Mouse (Mus musculus) embryonic facial prominence, embryonic 14.5 days (tissue): ENCODE measurements at regions not wholly inside any gene's neighbourhood (a gene's known extent, or its start where the extent isn't known, plus 50 kb on each side); places are given as distances from the start of the nearest gene placed in this dataset.
A peak's percentile ranks its signal among the peaks of the same experiment; 100 is the strongest.

Experiments
- ATAC-seq: fragments of 200-750 bp; cut with Nextera tagmentation; 2 replicates; pipeline ENCODE4 v1.8.0; 2017; ENCODE audit warnings: low read depth, moderate number of reproducible peaks, moderate TSS enrichment
- DNase-seq: peaks from one replicate; pipeline ENCODE4 v3.0.0-alpha.2; 2015; ENCODE audit warnings: low spot score
- H3K27ac ChIP-seq: fragments of 300-500 bp; sonication (generic); replicated peaks from 2 replicates; pipeline ENCODE4 v1.5.1; 2014; ENCODE audit warnings: low read depth, mild to moderate bottlenecking, low read length, moderate library complexity
- H3K27me3 ChIP-seq: fragments of 300-500 bp; sonication (generic); replicated peaks from 2 replicates; pipeline ENCODE4 v1.6.1; 2014; ENCODE audit warnings: low read length; ENCODE audit not compliant: control insufficient read depth, insufficient read depth
- H3K36me3 ChIP-seq: fragments of 300-500 bp; sonication (generic); 2 replicates; pipeline ENCODE4 v1.6.1; 2014; ENCODE audit warnings: low read length, mixed read lengths; ENCODE audit not compliant: control insufficient read depth, insufficient read depth
- H3K4me1 ChIP-seq: fragments of 300-500 bp; sonication (generic); 2 replicates; pipeline ENCODE4 v1.6.1; 2014; ENCODE audit warnings: antibody characterized with exemption, low read length; ENCODE audit not compliant: control insufficient read depth, insufficient read depth
- H3K4me2 ChIP-seq: fragments of 300-500 bp; sonication (generic); 2 replicates; pipeline ENCODE4 v1.6.1; 2014; ENCODE audit warnings: low read depth, mild to moderate bottlenecking, low read length, moderate library complexity, mixed read lengths
- H3K4me3 ChIP-seq: fragments of 300-500 bp; sonication (generic); 2 replicates; pipeline ENCODE4 v1.5.1; 2014; ENCODE audit warnings: low read depth, mild to moderate bottlenecking, low read length
- H3K9ac ChIP-seq: fragments of 300-500 bp; sonication (generic); 2 replicates; pipeline ENCODE4 v1.6.1; 2014; ENCODE audit warnings: low read depth, mild to moderate bottlenecking, low read length, moderate library complexity, mixed read lengths
- H3K9me3 ChIP-seq: fragments of 300-500 bp; sonication (generic); 2 replicates; pipeline ENCODE4 v1.6.1; 2016; ENCODE audit warnings: low read length; ENCODE audit not compliant: control insufficient read depth
- WGBS: fragments of 180-500 bp; shearing (Covaris S2); extraction: QIAGEN DNeasy Blood & Tissue Kit; methylation state at CpG from one replicate; pipeline ENCODE4 v1.1.7; 2014; 5-methylcytosine and 5-hydroxymethylcytosine counted together

DNA sequence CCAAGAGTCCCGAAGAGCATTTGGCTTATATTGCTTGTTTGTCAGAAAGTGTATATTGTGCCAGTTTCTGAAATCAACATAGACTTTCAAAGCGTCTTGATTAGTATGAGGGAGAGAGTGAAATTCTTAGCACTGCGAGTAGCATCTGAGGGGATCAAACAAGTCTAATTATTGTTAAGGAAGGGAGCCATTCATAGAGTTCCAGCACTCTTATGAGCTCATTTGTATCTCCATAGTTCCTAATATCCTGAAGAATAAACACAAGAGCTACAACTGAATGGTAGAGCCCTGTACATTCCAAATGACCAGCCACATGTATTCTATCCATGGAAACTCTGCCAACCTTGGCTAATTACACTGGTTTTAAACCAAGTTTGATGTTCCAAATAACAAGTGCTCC, 90.2 kb upstream of the Cntn6 start:
- Histone ChIP-seq H3K4me2 (no peak overlapping the region), H3K9ac (no peak overlapping the region), H3K4me3 (no peak overlapping the region), H3K36me3 (no peaks in the 10 kb centered on the region), H3K27me3 (no peaks in the 10 kb centered on the region), H3K4me1 (no peaks in the 10 kb centered on the region), H3K27ac (no peak overlapping the region), H3K9me3 (no peaks in the 10 kb centered on the region)
- ATAC-seq: no peak
- WGBS: 83% methylated on average over 3 of the region's 3 CpGs
- no peak for DNase-seq

DNA sequence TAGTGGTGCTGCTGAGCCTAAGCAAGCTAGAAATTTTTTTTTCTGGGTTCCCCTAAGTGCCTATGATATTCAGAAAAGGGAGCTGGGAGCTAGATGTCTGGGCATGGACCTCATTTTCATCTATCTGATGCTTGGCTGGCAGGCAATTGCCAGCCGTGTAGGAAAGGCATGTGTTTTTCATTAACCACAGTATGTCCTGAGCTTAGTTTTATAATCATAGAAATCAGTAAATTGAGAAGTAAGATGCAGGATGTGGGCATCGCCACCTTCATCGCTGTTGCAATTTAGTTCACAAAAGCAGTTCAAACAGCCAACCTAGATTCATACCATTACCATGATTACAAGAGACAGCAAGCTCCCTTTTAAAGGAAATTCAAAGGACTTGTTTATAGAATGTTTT, 88.6 kb upstream of the Cntn6 start:
- no peaks in the 10 kb centered on the region for H3K9me3 ChIP-seq
- WGBS: 48% methylated on average over 3 of the region's 3 CpGs

DNA sequence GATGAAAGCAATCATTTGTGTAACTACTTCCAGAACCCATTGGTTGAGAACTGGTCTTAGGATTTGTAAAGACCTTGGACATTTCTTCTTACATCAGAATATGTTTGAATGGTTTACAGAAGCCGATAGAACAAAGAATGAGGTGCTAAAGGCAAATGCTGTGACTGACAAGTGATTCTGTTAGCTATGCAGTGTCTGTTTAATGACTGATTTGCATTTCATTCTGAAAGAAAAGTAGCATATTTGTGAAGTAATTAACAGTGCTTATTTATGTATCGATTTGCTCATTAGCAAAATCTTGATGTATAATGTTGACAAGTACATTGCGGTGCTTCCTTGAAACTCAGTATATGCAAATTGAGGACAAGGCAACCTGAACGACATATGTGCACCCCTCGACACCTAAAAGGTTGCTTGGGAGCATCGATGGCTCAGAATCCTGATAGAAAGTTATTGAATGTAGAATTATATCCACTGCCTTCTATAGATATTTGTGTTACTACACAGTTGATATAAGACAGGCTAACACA, 71.8 kb upstream of the Cntn6 start:
- Histone ChIP-seq H3K27me3 (no peaks in the 10 kb centered on the region), H3K4me2 (no peak overlapping the region), H3K36me3 (no peaks in the 10 kb centered on the region), H3K9me3 (no peaks in the 10 kb centered on the region), H3K9ac (no peak overlapping the region), H3K4me1 (no peaks in the 10 kb centered on the region), H3K4me3 (no peak overlapping the region), H3K27ac (no peak overlapping the region)
- 84% methylated on average over 6 of the region's 6 CpGs for WGBS
- DNase-seq: no peak
- no peak for ATAC-seq

More for the DNA sequence above, 88.6 kb upstream of the Cntn6 start:
- Histone ChIP-seq H3K4me1 (no peaks in the 10 kb centered on the region), H3K4me2 (no peak overlapping the region), H3K27me3 (no peaks in the 10 kb centered on the region), H3K36me3 (no peaks in the 10 kb centered on the region), H3K4me3 (no peak overlapping the region), H3K9ac (no peak overlapping the region), H3K27ac (no peak overlapping the region)
- ATAC-seq (no peak), DNase-seq (peak; percentile 26)

DNA sequence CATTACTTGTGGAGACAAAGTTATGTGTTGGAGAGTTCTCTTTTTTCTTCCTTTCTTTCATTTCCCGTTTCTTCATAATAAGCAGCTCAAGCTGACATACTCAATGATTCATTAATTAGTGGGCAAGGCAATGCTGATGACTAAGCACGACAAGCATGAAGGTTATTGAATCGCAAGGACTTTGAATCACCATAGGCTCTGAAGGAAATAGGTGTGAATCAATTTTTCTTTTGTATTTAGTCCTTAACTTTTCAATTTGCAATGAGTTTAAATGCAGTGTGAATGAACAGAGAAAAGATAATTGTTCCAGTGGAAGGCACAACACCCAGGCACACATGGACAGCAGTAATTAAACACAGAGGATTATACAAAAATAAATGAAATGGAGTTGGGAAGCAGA, 54.6 kb upstream of the Cntn6 start:
- ATAC-seq (no peak), DNase-seq (no peak)
- 84% methylated on average over 3 of the region's 3 CpGs for WGBS
- Histone ChIP-seq H3K9ac (no peak overlapping the region), H3K36me3 (no peaks in the 10 kb centered on the region), H3K4me2 (no peak overlapping the region), H3K4me3 (no peak overlapping the region), H3K4me1 (no peaks in the 10 kb centered on the region), H3K27ac (no peak overlapping the region), H3K27me3 (no peaks in the 10 kb centered on the region), H3K9me3 (no peaks in the 10 kb centered on the region)
